Mouse (Mus musculus) thymus, adult 18-20 months (tissue): ENCODE data around the gene Samd8.

Experiments
- DNase-seq, 2 experiments: peaks; one replicate each; pipeline ENCODE4 v3.0.0; 2022; ENCODE audit warnings: mixed read lengths in 2 of 2

The Samd8 gene

GRCm38 (mm10) chr14:21750008-21750880, at the start of gene Samd8:
Gene Samd8 (plus strand): TSS chr14:21750531.
- DNase-seq, result peak; percentile 62 to 64

DNA sequence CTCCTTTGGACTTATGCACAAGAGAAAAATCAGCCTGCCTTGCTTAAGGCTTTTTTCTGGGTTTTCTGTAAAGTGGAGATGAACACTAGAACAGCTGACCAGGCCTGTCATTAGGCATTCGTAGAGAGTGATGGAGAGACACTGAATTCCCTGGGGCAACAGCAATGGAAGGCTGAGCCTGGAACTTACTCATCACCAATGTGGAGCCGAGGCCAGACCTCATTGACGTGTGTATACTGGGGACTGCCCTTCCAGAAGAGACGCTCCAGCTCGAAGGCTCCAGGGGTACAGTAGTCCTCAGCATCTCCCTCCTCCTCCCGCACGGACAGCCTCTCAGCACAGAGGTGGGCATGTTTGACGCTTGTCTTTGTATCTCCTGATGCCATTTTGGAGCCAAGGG, 47.6 kb upstream of the Samd8 start:
- DNase-seq, result no peak

- no peak for DNase-seq
Measured at GRCm38 (mm10) chr14:21703255-21703654, 47.1 kb upstream of the Samd8 start.

DNA sequence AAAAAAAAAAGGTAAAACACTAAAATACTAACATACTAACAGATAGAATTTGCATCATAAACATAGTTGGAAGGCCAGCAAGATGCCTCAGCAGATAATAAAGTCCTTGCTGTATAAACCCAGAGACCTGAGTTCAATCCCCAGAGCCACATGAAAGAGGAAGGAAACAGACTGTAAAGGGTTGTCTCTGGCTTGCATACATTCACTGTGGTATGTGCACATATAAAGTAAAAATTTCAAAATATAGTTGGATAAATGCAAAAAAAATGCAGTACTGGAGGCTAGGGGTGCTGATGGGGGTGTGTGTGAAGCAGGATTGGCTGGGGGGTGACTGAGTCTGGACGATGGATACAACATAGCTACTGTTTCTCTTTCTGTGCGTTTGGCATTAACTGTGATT, 44.9 kb upstream of the Samd8 start:
- no peak for DNase-seq

- DNase-seq, result no peak
Measured at GRCm38 (mm10) chr14:21706759-21707571, 43.4 kb upstream of the Samd8 start.

- no peak for DNase-seq
Measured at GRCm38 (mm10) chr14:21709545-21709944, 40.8 kb upstream of the Samd8 start.

GRCm38 (mm10) chr14:21711231-21711630, 39.1 kb upstream of the Samd8 start:
- no peak for DNase-seq

DNA sequence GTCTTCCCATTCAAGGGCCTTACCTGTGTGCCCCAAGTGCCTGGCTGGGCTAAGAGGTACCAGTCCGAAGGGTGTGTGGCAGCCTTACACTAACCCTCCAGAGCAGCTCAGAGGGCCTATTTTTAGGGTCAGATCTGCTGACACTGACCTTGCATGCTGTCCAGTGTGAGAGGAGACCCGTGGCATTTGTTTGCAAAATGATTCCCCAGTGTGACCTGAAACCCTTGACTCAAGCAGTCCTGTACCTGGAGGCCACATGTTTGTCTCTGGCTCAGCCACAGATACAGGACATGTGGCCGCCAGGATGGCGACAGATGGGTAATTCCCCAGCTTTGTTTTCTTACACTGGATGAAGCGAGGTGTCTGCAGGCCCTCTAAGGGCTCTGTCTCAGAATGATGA, 35.8 kb upstream of the Samd8 start, which contains the start of gene Dupd1:
Gene Dupd1 (minus strand): TSS at position 91 of the 400 bp plus-strand sequence.
- no peak for DNase-seq

GRCm38 (mm10) chr14:21719646-21720383, 30.5 kb upstream of the Samd8 start:
- no peak for DNase-seq

DNA sequence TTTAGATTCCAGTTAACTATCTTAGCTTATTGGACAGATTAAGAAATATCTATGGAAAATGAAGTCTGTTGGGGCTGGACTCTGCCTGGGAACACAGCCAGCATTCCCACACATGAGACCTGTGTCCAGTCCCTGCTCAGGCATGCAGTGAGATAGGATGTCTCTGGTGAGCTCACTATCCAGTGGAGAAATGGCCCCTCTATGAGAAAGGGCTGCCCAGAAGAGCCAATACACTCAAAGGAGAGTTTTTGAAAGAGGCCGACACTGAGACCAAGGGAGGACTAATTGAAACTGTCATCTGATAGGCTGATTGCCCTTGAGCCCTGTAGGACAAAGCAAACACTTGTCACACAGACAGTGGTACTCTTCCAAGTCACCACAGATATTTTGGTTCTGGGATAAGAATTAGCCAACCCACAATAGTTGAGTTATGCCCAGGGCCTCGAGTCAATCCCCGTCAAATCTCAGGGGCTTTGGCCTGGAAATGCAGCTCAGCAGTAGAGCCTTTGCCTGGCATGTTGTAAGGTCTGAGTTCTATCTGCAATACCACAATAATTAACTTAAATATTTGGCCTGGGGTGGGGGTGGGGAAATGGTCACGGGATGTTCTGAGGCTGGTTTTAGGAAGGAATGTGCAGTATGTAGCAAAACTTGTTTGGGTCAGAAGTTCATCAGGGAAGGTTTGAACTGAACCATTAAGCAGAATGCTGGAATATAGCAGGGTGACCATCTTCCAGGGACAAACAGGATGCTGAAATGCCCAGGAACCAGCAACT, 29.7 kb upstream of the Samd8 start:
- DNase-seq, result no peak

GRCm38 (mm10) chr14:21722021-21722698, 28.2 kb upstream of the Samd8 start:
- no peak for DNase-seq

DNA sequence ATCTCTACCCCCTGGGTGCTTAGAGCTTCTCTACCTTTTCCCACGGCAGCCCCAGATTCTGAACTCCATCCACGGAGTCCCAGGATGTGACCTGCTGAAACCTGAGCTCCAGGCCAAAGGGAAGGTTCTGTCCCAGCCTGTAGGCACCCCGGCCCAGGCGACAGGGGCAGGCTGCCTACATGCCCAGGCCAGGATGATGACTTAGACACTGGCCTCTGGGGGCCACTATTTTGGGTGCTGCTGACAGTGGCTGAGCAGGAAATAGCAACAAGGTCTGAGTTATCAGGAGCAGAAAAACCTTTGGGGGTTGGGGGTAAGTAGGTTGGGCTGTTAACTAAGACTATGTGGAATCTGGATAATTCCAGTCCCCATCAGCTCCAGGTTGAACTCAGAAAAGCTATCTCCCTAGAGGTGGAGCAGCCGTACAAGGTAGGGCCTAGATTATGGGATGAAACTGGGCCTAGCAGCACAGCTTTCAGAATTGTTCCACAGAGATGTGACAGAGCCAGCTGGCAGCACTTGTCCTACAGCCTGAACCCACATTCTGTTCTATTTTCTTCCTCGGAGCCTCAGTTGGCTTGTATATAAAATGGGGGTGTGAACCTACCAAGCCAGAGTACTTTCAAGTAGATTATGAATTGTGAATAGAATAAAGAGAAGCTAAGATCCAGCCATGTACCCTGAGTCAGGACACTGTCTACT, 21.1 kb upstream of the Samd8 start:
- DNase-seq, result no peak

GRCm38 (mm10) chr14:21729936-21730335, 20.4 kb upstream of the Samd8 start:
- no peak for DNase-seq

DNA sequence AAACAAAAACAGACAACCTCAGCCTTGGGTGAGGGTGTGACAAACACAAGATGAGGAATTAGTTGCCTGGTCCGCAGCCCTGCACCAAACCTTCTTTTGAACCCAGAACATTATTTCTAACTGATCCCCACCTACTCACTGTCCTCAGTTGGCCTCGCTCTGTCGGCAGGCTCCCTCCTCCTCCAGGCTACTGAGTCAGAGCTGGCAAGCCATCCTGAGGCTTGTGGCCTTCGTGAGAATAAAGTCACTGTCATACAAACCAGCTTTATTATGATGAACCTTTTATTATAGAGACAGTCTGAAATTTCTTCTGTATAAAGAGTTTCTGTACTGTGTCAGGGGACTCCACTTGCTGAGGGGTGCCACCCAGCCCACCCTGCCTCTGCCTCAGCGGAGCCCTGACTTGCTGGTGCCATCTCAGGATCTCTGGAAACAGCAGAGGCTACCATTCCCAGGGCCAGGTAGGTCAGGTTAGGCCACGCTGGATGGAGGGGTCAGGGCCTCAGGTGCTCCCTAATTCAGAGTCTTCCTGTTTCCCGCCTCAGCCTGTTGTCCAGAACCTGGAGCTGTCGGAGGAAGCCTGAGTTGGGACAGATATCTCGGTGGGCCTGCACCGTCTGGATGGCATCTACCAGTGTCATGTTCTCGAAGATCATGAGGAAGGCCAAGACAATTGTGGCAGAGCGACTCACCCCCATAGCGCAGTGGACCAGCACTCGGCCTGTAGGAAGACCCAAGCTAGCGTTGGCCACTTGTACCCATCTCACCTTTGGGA, 17.0 kb upstream of the Samd8 start:
- DNase-seq, result no peak

DNA sequence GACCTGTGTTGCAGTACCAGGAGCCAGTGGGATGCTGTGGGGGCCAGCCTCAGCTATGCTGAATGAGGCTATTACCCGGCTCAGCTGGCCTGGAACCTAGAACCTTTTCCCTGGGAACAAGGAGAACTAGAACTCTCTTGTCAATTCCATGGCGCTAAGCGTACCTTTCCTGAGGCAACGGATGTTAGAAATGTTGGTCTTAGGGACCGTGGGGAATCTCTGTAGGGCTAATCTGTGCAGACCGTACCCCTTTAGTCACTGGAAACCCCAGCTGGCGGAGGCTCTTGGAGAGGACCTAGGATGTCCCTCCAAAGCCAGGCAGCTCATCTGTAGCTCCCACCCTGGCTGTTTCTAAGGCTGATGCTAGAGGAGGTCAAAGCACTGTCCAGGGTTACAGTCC, 10.0 kb upstream of the Samd8 start:
- DNase-seq, result no peak

DNA sequence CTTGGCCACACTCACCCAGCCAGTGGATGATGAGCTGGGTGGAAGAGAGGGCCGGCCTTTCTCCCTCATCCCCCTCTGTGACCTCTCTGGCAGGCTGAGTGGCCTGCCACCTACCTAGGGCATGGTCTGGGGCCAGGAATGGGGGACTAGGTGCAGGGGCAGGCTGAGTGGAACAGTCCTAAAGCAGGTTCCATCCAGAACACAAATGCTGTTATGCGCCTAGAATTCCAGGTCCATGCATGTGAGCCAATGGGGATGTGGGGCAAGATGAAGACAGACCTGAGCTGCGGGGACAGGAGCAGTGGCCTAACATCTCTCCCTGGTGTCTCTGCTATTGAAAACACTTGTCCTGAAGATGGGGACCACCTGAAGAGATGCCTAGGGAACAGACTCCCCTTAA, 9.0 kb upstream of the Samd8 start:
- DNase-seq, result no peak

GRCm38 (mm10) chr14:21741786-21742185, 8.5 kb upstream of the Samd8 start:
- DNase-seq, result peak; percentile 29 to 34

- DNase-seq, result no peak
Measured at GRCm38 (mm10) chr14:21742441-21742840, 7.9 kb upstream of the Samd8 start.

GRCm38 (mm10) chr14:21744169-21744568, 6.2 kb upstream of the Samd8 start:
- no peak for DNase-seq

- no peak for DNase-seq
Measured at GRCm38 (mm10) chr14:21745149-21745548, 5.2 kb upstream of the Samd8 start.
